Mouse (Mus musculus) monocyte, adult 5-6 weeks (primary cell): ENCODE measurements around the gene Sacs. TPM values are rescaled to one million over a fixed set of nuclear protein-coding genes. Genes with fewer than 3 reads are reported as not detected.
A peak's percentile ranks its signal among the peaks of the same experiment; 100 is the strongest.

Source experiments
- ATAC-seq: fragments of 153-309, 156-312 bp; replicated peaks from 2 replicates; pipeline ENCODE4 v1.8.0; 2017; ENCODE audit warnings: mild to moderate bottlenecking; ENCODE audit not compliant: low TSS enrichment, insufficient number of reproducible peaks, severe bottlenecking, poor library complexity, low FRiP score
- total RNA-seq: library from RNA; stranded (forward); fragments of 200-1000, 200-491, 200-594 nt; gene quantifications from 3 replicates; pipeline ENCODE4 v1.2.3, GENCODE M21; 2017

The Sacs gene
- total RNA-seq, 1 experiment from 2014 or later = 9.8 TPM

- peak; percentile 50 for ATAC-seq
These were observed 150.5 kb downstream of the Sacs start for GRCm38 (mm10) chr14:61288606-61289286.

Other genes starting within 250 kb of the Sacs start
- 0.10 TPM in 1 of 3 replicates, not detected in the others for gene Tnfrsf19, start 92.0 kb upstream of the Sacs start, total RNA-seq
- gene Sgcg, start 120.0 kb downstream of the Sacs start, total RNA-seq = not detected in 3 replicates
- gene Arl11, start 171.3 kb downstream of the Sacs start, total RNA-seq = 3.1 to 7.7 TPM (median 4.9 TPM) in 3 replicates
- gene Ebpl, start 222.0 kb downstream of the Sacs start, total RNA-seq = 0.53 to 4.3 TPM (median 2.5 TPM) in 3 replicates